Mouse (Mus musculus) MEL (cell line): ENCODE results near the gene Kank3. TPM values are rescaled to one million over a fixed set of nuclear protein-coding genes. Genes with fewer than 3 reads are reported as not detected.

ENCODE experiments used
- DNase-seq: peaks from one replicate; pipeline ENCODE4 v3.0.0; 2011; ENCODE audit warnings: low read depth, low spot score
- H3K27ac ChIP-seq: 2 replicates; pipeline ENCODE4 v1.5.1; 2012; ENCODE audit warnings: low read depth, mild to moderate bottlenecking, control low read depth, low read length, moderate library complexity; ENCODE audit not compliant: control insufficient read depth
- H3K27me3 ChIP-seq, 2 experiments: fragments of 150-350 bp in 1 of 2; sonication (generic) in 1 of 2; 2 replicates each; pipeline ENCODE4 v1.6.1; 2012; ENCODE audit warnings: low read length in 2 of 2, mild to moderate bottlenecking in 2 of 2, improper control_type of control experiment in 1 of 2, moderate library complexity in 1 of 2; ENCODE audit not compliant: insufficient read depth in 2 of 2, control insufficient read depth in 1 of 2
- H3K36me3 ChIP-seq, 2 experiments: 2 replicates each; pipeline ENCODE4 v1.6.1; 2012 to 2014; ENCODE audit warnings: low read length in 2 of 2, improper control_type of control experiment in 1 of 2, inconsistent platforms in 1 of 2, mild to moderate bottlenecking in 1 of 2; ENCODE audit not compliant: insufficient read depth in 2 of 2, control insufficient read depth in 1 of 2
- H3K4me1 ChIP-seq, 2 experiments: fragments of 150-350 bp in 1 of 2; sonication (generic) in 1 of 2; 2 replicates each; pipeline ENCODE4 v1.6.1; 2012; ENCODE audit warnings: low read length in 2 of 2, improper control_type of control experiment in 1 of 2, mild to moderate bottlenecking in 1 of 2; ENCODE audit not compliant: insufficient read depth in 2 of 2, control insufficient read depth in 1 of 2
- H3K4me3 ChIP-seq, 2 experiments: fragments of 150-350 bp in 1 of 2; sonication (generic) in 1 of 2; 2 replicates each; pipeline ENCODE4 v1.5.1; 2012; ENCODE audit warnings: low read depth in 2 of 2, low read length in 2 of 2, mild to moderate bottlenecking in 2 of 2, moderate library complexity in 2 of 2, control low read depth in 1 of 2, improper control_type of control experiment in 1 of 2; ENCODE audit not compliant: control insufficient read depth in 1 of 2, insufficient read depth in 1 of 2
- H3K79me2 ChIP-seq: 2 replicates; pipeline ENCODE4 v1.6.1; 2012; ENCODE audit warnings: mild to moderate bottlenecking, low read length, moderate library complexity; ENCODE audit not compliant: control insufficient read depth, poor library complexity, insufficient read depth
- H3K9ac ChIP-seq: 2 replicates; pipeline ENCODE4 v1.6.1; 2012; ENCODE audit warnings: low read depth, mild to moderate bottlenecking, control low read depth, low read length, moderate library complexity; ENCODE audit not compliant: control insufficient read depth, poor library complexity, severe bottlenecking
- H3K9me3 ChIP-seq: fragments of 150-350 bp; sonication (generic); replicated peaks from 2 replicates; pipeline ENCODE4 v1.6.1; 2012; ENCODE audit warnings: mild to moderate bottlenecking, low read length, improper control_type of control experiment, moderate library complexity; ENCODE audit not compliant: insufficient read depth
- BHLHE40 ChIP-seq: IDR thresholded peaks from 2 replicates; pipeline ENCODE4 v1.6.1; 2012; ENCODE audit warnings: low read depth, mild to moderate bottlenecking, inconsistent platforms, low read length, improper control_type of control experiment, borderline replicate concordance
- CTCF ChIP-seq, 3 experiments: IDR thresholded peaks in 2 of 3; conservative IDR thresholded peaks in 1 of 3; 2 replicates each; pipeline ENCODE4 v1.5.1; 2011 to 2012; ENCODE audit warnings: low read length in 3 of 3, low read depth in 2 of 3, mild to moderate bottlenecking in 2 of 3, improper control_type of control experiment in 1 of 3, inconsistent platforms in 1 of 3, mixed read lengths in 1 of 3, moderate library complexity in 1 of 3; ENCODE audit not compliant: control insufficient read depth in 1 of 3, insufficient read depth in 1 of 3, poor library complexity in 1 of 3, severe bottlenecking in 1 of 3
- E2F4 ChIP-seq: IDR thresholded peaks from 2 replicates; pipeline ENCODE4 v1.6.1; 2011; ENCODE audit warnings: low read depth, low read length, improper control_type of control experiment, borderline replicate concordance
- ELF1 ChIP-seq: IDR thresholded peaks from 2 replicates; pipeline ENCODE4 v1.6.1; 2014; ENCODE audit warnings: low read depth, mild to moderate bottlenecking, inconsistent platforms, low read length, improper control_type of control experiment, moderate library complexity
- GATA1 ChIP-seq: IDR thresholded peaks from 2 replicates; pipeline ENCODE4 v1.6.1; 2011; ENCODE audit warnings: low read depth, low read length, improper control_type of control experiment
- JUND ChIP-seq: IDR thresholded peaks from 2 replicates; pipeline ENCODE4 v1.6.1; 2011; ENCODE audit warnings: low read depth, mild to moderate bottlenecking, improper control_type of control experiment, low read length
- MXI1 ChIP-seq: IDR thresholded peaks from 2 replicates; pipeline ENCODE4 v1.6.1; 2011; ENCODE audit warnings: mild to moderate bottlenecking, low read depth, low read length, improper control_type of control experiment
- RAD21 ChIP-seq: IDR thresholded peaks from 2 replicates; pipeline ENCODE4 v1.6.1; 2011; ENCODE audit warnings: mild to moderate bottlenecking, low read depth, low read length, improper control_type of control experiment
- RCOR1 ChIP-seq: IDR thresholded peaks from 2 replicates; pipeline ENCODE4 v1.6.1; 2012; ENCODE audit warnings: low read depth, mild to moderate bottlenecking, inconsistent platforms, low read length, improper control_type of control experiment
- SMC3 ChIP-seq: IDR thresholded peaks from 2 replicates; pipeline ENCODE4 v1.6.1; 2011; ENCODE audit warnings: low read depth, low read length, improper control_type of control experiment
- UBTF ChIP-seq: IDR thresholded peaks from 2 replicates; pipeline ENCODE4 v1.6.1; 2012; ENCODE audit warnings: low read depth, mild to moderate bottlenecking, inconsistent platforms, low read length, improper control_type of control experiment, moderate library complexity, borderline replicate concordance; ENCODE audit not compliant: insufficient read depth
- USF2 ChIP-seq, 2 experiments: IDR thresholded peaks; 2 replicates each; pipeline ENCODE4 v1.6.1; 2011 to 2012; ENCODE audit warnings: improper control_type of control experiment in 2 of 2, low read length in 2 of 2, borderline replicate concordance in 1 of 2, inconsistent platforms in 1 of 2, low read depth in 1 of 2, mild to moderate bottlenecking in 1 of 2; ENCODE audit not compliant: insufficient read depth in 1 of 2
- ZC3H11A ChIP-seq: IDR thresholded peaks from 2 replicates; pipeline ENCODE4 v1.6.1; 2012; ENCODE audit warnings: low read depth, mild to moderate bottlenecking, inconsistent platforms, low read length, improper control_type of control experiment
- ZMIZ1 ChIP-seq: IDR thresholded peaks from 2 replicates; pipeline ENCODE4 v1.6.1; 2012; ENCODE audit warnings: low read depth, mild to moderate bottlenecking, inconsistent platforms, low read length, improper control_type of control experiment, moderate library complexity
- ZNF384 ChIP-seq: IDR thresholded peaks from 2 replicates; pipeline ENCODE4 v1.6.1; 2012; ENCODE audit warnings: low read depth, mild to moderate bottlenecking, inconsistent platforms, low read length, improper control_type of control experiment
- polyA plus RNA-seq, 2 experiments: library from polyadenylated mRNA; stranded (reverse) in 1 of 2; unstranded in 1 of 2; fragments of >175 nt in 1 of 2; fragments of >200 nt in 1 of 2; gene quantifications; 2 replicates each; pipeline versions ENCODE4 v1.2.1 to v1.2.4; 2012; ENCODE audit warnings: low replicate concordance in 2 of 2, low read depth in 1 of 2; ENCODE audit not compliant: insufficient read length in 2 of 2, insufficient read depth in 1 of 2, missing spikeins in 1 of 2
- total RNA-seq: library from RNA; depleted of rRNA; stranded (reverse); fragments of 300-350 nt; gene quantifications from 2 replicates; pipeline ENCODE4 v1.2.3, GENCODE M21; 2012

Kank3 gene
- total and polyA plus RNA-seq, 3 experiments = 5.2 to 5.5 TPM; not detected in 1

- Histone ChIP-seq H3K9ac (no peak overlapping the region), H3K27me3 (no peaks in the 10 kb centered on the region; a peak in 1 of 4 replicates), H3K27ac (no peak overlapping the region), H3K79me2 (no peaks in the 10 kb centered on the region), H3K4me1 (peaks cover 0 to 12% of the 10 kb centered on the region in 2 experiments; a peak in 2 of 4 replicates), H3K9me3 (no peaks in the 10 kb centered on the region), H3K4me3 (no peak overlapping the region), H3K36me3 (peaks cover 0 to 4% of the 10 kb centered on the region in 2 experiments; a peak in 2 of 4 replicates)
- TF ChIP-seq GATA1 (peak; percentile 49), JUND (no peak)
- DNase-seq = no peak
Measured at GRCm38 (mm10) chr17:33788732-33789131, 21.6 kb upstream of the Kank3 start.

- Histone ChIP-seq H3K36me3 (no peaks in the 10 kb centered on the region), H3K4me3 (no peak overlapping the region), H3K9ac (no peak overlapping the region), H3K79me2 (no peaks in the 10 kb centered on the region), H3K27ac (no peak overlapping the region), H3K27me3 (no peaks in the 10 kb centered on the region), H3K4me1 (no peaks in the 10 kb centered on the region; a peak in 1 of 4 replicates), H3K9me3 (no peaks in the 10 kb centered on the region)
- no peak for DNase-seq
- peak; percentile 48 for TF ChIP-seq SMC3
- peak in 2 of 3 experiments; percentile 16 to 38; a peak in 3 of 6 replicates for TF ChIP-seq CTCF (IDR thresholded peaks at IDR 0.05 in 2 of 3, conservative IDR thresholded peaks at IDR 0.05 in 1 of 3; ENCODE audit: control insufficient read depth in 1 of 3, insufficient read depth in 1 of 3, low read depth in 2 of 3, low read length in 3 of 3, poor library complexity in 1 of 3, severe bottlenecking in 1 of 3)
- TF ChIP-seq RAD21 = peak; percentile 52
- TF ChIP-seq BHLHE40 = no peak
- peak; percentile 21; the same call in 1 of the 2 replicates for TF ChIP-seq ZC3H11A
Measured at GRCm38 (mm10) chr17:33798306-33798705, 12.0 kb upstream of the Kank3 start.

GRCm38 (mm10) chr17:33799277-33799676, 11.0 kb upstream of the Kank3 start:
- DNase-seq = no peak
- no peak overlapping the region for H3K4me3 ChIP-seq
- no peaks in the 10 kb centered on the region for H3K9me3 ChIP-seq
- no peaks in the 10 kb centered on the region for H3K27me3 ChIP-seq
- H3K79me2 ChIP-seq = no peaks in the 10 kb centered on the region
- H3K4me1 ChIP-seq = 0 out of 4 replicates have a peak, but pooled peaks cover 0 to 1% of the 10 kb centered on the region in 2 experiments
- H3K27ac ChIP-seq = no peak overlapping the region
- no peak overlapping the region for H3K9ac ChIP-seq
- no peak for TF ChIP-seq CTCF (IDR thresholded peaks at IDR 0.05 in 2 of 3, conservative IDR thresholded peaks at IDR 0.05 in 1 of 3; ENCODE audit: control insufficient read depth in 1 of 3, insufficient read depth in 1 of 3, low read depth in 2 of 3, low read length in 3 of 3, poor library complexity in 1 of 3, severe bottlenecking in 1 of 3)
- TF ChIP-seq RAD21 = no peak
- no peak for TF ChIP-seq UBTF
- no peak for TF ChIP-seq E2F4
- no peak for TF ChIP-seq ZNF384
- TF ChIP-seq RCOR1 = no peak
- TF ChIP-seq MXI1 = no peak
- no peak for TF ChIP-seq ZMIZ1
- TF ChIP-seq USF2 (IDR thresholded peaks at IDR 0.05; ENCODE audit: borderline replicate concordance in 1 of 2, insufficient read depth in 1 of 2, low read depth in 1 of 2, low read length in 2 of 2) = no peak
- TF ChIP-seq SMC3 = no peak
- no peak for TF ChIP-seq ELF1
- no peaks in the 10 kb centered on the region for H3K36me3 ChIP-seq
